12 mouse cellular contexts compared by ENCODE assay signal in the genomic region with DNA sequence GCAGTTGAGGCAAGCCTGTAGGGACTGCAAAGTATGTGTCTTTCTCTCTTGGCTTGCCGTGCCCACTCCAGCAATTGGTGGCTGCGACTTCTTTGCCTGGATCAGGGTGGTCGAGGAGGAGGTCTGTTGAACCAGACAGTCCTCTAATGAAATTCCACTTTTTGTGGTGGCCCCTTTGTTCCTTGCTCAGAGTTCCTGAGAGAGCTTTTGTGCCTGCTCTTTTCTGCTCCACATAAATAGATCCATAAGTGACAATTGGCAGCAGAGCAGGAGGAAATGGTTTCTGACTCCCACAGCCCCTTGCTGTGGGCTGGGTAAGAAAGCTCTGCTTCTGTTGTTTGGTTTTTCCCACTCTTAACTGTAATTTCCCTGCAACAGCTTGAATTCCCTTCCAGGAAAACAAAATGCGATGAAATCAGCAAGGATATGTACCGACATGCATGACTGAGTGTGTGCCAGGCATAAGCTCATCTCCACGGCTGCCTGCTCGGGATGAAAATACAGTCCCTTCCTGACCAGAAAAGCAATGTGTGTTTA. TPM values are rescaled to one million over a fixed set of nuclear protein-coding genes. Genes with fewer than 3 reads are reported as not detected.
DNase-seq lines count a peak whose midpoint lies in the region; ATAC-seq and TF ChIP-seq lines count a peak whose summit lies in the region.
"Had no signal": no experiment of that assay in that cellular context is flagged by ENCODE, and none has a peak within 500 bp of the region (broad histone marks: within the 10 kb centered on the region; RNA-seq: fewer than 3 reads in every experiment).

No protein-coding gene starts in this region.

- peak overlapping the region; percentile 3; the same call in 1 of the 2 replicates for H3K27ac ChIP-seq in limb, embryonic 12.5 days
- H3K27ac ChIP-seq in limb, embryonic 10.5 days = no peak overlapping the region
- peak overlapping the region; percentile 84 for H3K27ac ChIP-seq in hindbrain, embryonic 10.5 days
- peak overlapping the region; percentile 33 for H3K27ac ChIP-seq in midbrain, embryonic 16.5 days (ENCODE audit: low read length)
- H3K27ac ChIP-seq in gastrocnemius, adult 2 months = no peak overlapping the region

- intact Hi-C loops in gastrocnemius, adult 2 months (cut with DNase I) = no loop called here

- no peak overlapping the region for H3K4me2 ChIP-seq in limb, embryonic 12.5 days
- peak overlapping the region; percentile 37 for H3K4me2 ChIP-seq in midbrain, embryonic 16.5 days (ENCODE audit: low read length)

- H3K4me1 ChIP-seq in limb, embryonic 12.5 days (replicated peaks) = no peaks in the 10 kb centered on the region
- peaks cover 5% of the 10 kb centered on the region; the same call in 1 of the 2 replicates for H3K4me1 ChIP-seq in limb, embryonic 10.5 days
- H3K4me1 ChIP-seq in hindbrain, embryonic 10.5 days (replicated peaks) = peaks cover 22% of the 10 kb centered on the region
- peaks cover 7% of the 10 kb centered on the region for H3K4me1 ChIP-seq in midbrain, embryonic 16.5 days (ENCODE audit: control insufficient read depth, insufficient read depth, low read length)

- H3K27me3 ChIP-seq in limb, embryonic 12.5 days = no peaks in the 10 kb centered on the region
- no peaks in the 10 kb centered on the region for H3K27me3 ChIP-seq in limb, embryonic 10.5 days (ENCODE audit: low read depth, poor library complexity, severe bottlenecking)
- H3K27me3 ChIP-seq in hindbrain, embryonic 10.5 days (ENCODE audit: insufficient read depth, poor library complexity, severe bottlenecking) = no peaks in the 10 kb centered on the region
- peaks cover 3% of the 10 kb centered on the region for H3K27me3 ChIP-seq in midbrain, embryonic 16.5 days (ENCODE audit: control insufficient read depth, insufficient read depth, low read depth, low read length)

- no peaks in the 10 kb centered on the region for H3K9me3 ChIP-seq in limb, embryonic 12.5 days
- H3K9me3 ChIP-seq in limb, embryonic 10.5 days (replicated peaks) = no peaks in the 10 kb centered on the region
- no peaks in the 10 kb centered on the region for H3K9me3 ChIP-seq in hindbrain, embryonic 10.5 days
- H3K9me3 ChIP-seq in midbrain, embryonic 16.5 days (replicated peaks; ENCODE audit: control insufficient read depth, low read length, poor library complexity, severe bottlenecking) = no peaks in the 10 kb centered on the region

- no peaks in the 10 kb centered on the region for H3K36me3 ChIP-seq in limb, embryonic 12.5 days
- no peaks in the 10 kb centered on the region for H3K36me3 ChIP-seq in limb, embryonic 10.5 days
- no peaks in the 10 kb centered on the region for H3K36me3 ChIP-seq in hindbrain, embryonic 10.5 days
- H3K36me3 ChIP-seq in midbrain, embryonic 16.5 days (ENCODE audit: control insufficient read depth, insufficient read depth, low read length) = no peaks in the 10 kb centered on the region

- no peak for ATAC-seq in limb, embryonic 12.5 days (ENCODE audit: insufficient number of reproducible peaks, insufficient read depth, low FRiP score, low TSS enrichment, low read depth)
- peak; percentile 73 for ATAC-seq in midbrain, embryonic 16.5 days

- no peak for TF ChIP-seq CTCF in gastrocnemius, adult 2 months (IDR thresholded peaks at IDR 0.05)

- H3K4me3 ChIP-seq in limb, embryonic 12.5 days (replicated peaks) = no peak overlapping the region
- H3K4me3 ChIP-seq in limb, embryonic 10.5 days = no peak overlapping the region
- H3K4me3 ChIP-seq in hindbrain, embryonic 10.5 days = no peak overlapping the region
- H3K4me3 ChIP-seq in midbrain, embryonic 16.5 days (ENCODE audit: low read depth, low read length) = no peak overlapping the region
- no peak overlapping the region for H3K4me3 ChIP-seq in gastrocnemius, adult 2 months

- no peak overlapping the region for H3K9ac ChIP-seq in limb, embryonic 12.5 days (replicated peaks)
- H3K9ac ChIP-seq in midbrain, embryonic 16.5 days (ENCODE audit: low read depth, low read length) = 0 out of 2 replicates have a peak overlapping the region, but pooled peaks have one; percentile 11

- no peak for DNase-seq in limb, embryonic 10.5 days (ENCODE audit: low spot score)
- peak; percentile 24 for DNase-seq in embryo, embryonic 9.5 days (ENCODE audit: extremely low spot score)
- peak; percentile 20 for DNase-seq in hindbrain, embryonic 10.5 days (ENCODE audit: low spot score)
- DNase-seq in gastrocnemius, adult 2 months = no peak
- DNase-seq in MN1 (ENCODE audit: low spot score) = no peak
- DNase-seq in urinary bladder, adult 18-20 months (ENCODE audit: low spot score in 2 of 2) = no peak
- DNase-seq: adrenal gland, postnatal 10 days; cerebellum, postnatal 10 days had no signal

- WGBS in limb, embryonic 12.5 days = 73% methylated on average over 7 of the region's 7 CpGs
- WGBS in limb, embryonic 10.5 days = 79% methylated on average over 7 of the region's 7 CpGs
- 34% methylated on average over 7 of the region's 7 CpGs for WGBS in hindbrain, embryonic 10.5 days
- 5% methylated on average over 7 of the region's 7 CpGs for WGBS in midbrain, embryonic 16.5 days

RNA-seq across cellular contexts. Expression of a gene that starts 22.6 kb away (rescaled TPM):
- 5.9 and 8.6 TPM in 2 replicates for polyA plus RNA-seq in limb, embryonic 12.5 days (2016; fragmentation: Nextera tagmentation; extraction: Ambion mirVana)
- polyA plus RNA-seq in limb, embryonic 10.5 days (2016; fragmentation: Nextera tagmentation; extraction: Ambion mirVana) = 1.9 and 2.5 TPM in 2 replicates
- polyA plus RNA-seq in hindbrain, embryonic 10.5 days (2016; fragmentation: Nextera tagmentation; extraction: Ambion mirVana) = 3.2 and 3.6 TPM in 2 replicates
- 9.2 and 11.7 TPM in 2 replicates for polyA plus RNA-seq in midbrain, embryonic 16.5 days (2015; fragmentation: Nextera tagmentation; extraction: Ambion mirVana)
- 1 to 10 TPM; 3.6 to 8.6 TPM for total RNA-seq in gastrocnemius, adult 2 months (2021)

RNA-seq across cellular contexts. Expression of a gene that starts 58.7 kb away (rescaled TPM):
- not detected in 2 replicates for polyA plus RNA-seq in limb, embryonic 12.5 days (2016; fragmentation: Nextera tagmentation; extraction: Ambion mirVana)
- polyA plus RNA-seq in limb, embryonic 10.5 days (2016; fragmentation: Nextera tagmentation; extraction: Ambion mirVana) = 0.11 TPM in 1 of 2 replicates, not detected in the other
- 0.12 TPM in 1 of 2 replicates, not detected in the other for polyA plus RNA-seq in hindbrain, embryonic 10.5 days (2016; fragmentation: Nextera tagmentation; extraction: Ambion mirVana)
- 0.25 TPM in 1 of 2 replicates, not detected in the other for polyA plus RNA-seq in midbrain, embryonic 16.5 days (2015; fragmentation: Nextera tagmentation; extraction: Ambion mirVana)
- total RNA-seq in gastrocnemius, adult 2 months (2021) = not detected
- total RNA-seq: adrenal gland, postnatal 10 days; layer of hippocampus, postnatal 14 days had no signal
- polyA plus RNA-seq: frontal cortex, adult 2 months had no signal

Comparison
In these comparisons a context has a peak if more than half of its experiments do, and no peak if none do; other contexts are left out.
1. H3K27ac ChIP-seq: peak in limb, embryonic 12.5 days (single experiment), hindbrain, embryonic 10.5 days (single experiment) and midbrain, embryonic 16.5 days (single experiment); none in limb, embryonic 10.5 days (single experiment) and gastrocnemius, adult 2 months (single experiment).
2. DNase-seq: peak in embryo, embryonic 9.5 days (single experiment) and hindbrain, embryonic 10.5 days (single experiment); none in limb, embryonic 10.5 days (single experiment), gastrocnemius, adult 2 months (single experiment), MN1 (single experiment) and urinary bladder, adult 18-20 months (0 of 2).